Mouse (Mus musculus) hindbrain, embryonic 10.5 days (tissue): ENCODE measurements around the gene Capn5. TPM values are rescaled to one million over a fixed set of nuclear protein-coding genes. Genes with fewer than 3 reads are reported as not detected.

Experiments used
- DNase-seq: peaks from one replicate; pipeline ENCODE4 v3.0.0-alpha.2; 2017; ENCODE audit warnings: low spot score
- H3K27ac ChIP-seq: fragments of 300-500 bp; sonication (generic); 2 replicates; pipeline ENCODE4 v1.5.1; 2016; ENCODE audit warnings: mild to moderate bottlenecking, moderate library complexity
- H3K27me3 ChIP-seq: fragments of 300-500 bp; sonication (generic); 2 replicates; pipeline ENCODE4 v1.6.1; 2016; ENCODE audit warnings: mild to moderate bottlenecking; ENCODE audit not compliant: poor library complexity, insufficient read depth, severe bottlenecking
- H3K36me3 ChIP-seq: fragments of 300-500 bp; sonication (generic); 2 replicates; pipeline ENCODE4 v1.6.1; 2016; ENCODE audit warnings: mild to moderate bottlenecking, moderate library complexity
- H3K4me1 ChIP-seq: fragments of 300-500 bp; sonication (generic); replicated peaks from 2 replicates; pipeline ENCODE4 v1.6.1; 2016; ENCODE audit warnings: mild to moderate bottlenecking
- H3K4me3 ChIP-seq: fragments of 300-500 bp; sonication (generic); 2 replicates; pipeline ENCODE4 v1.5.1; 2016; ENCODE audit warnings: mild to moderate bottlenecking, moderate library complexity
- H3K9me3 ChIP-seq: fragments of 300-500 bp; sonication (generic); 2 replicates; pipeline ENCODE4 v1.6.1; 2016; ENCODE audit warnings: mild to moderate bottlenecking, moderate library complexity
- WGBS: fragments of 180-500 bp; shearing (Covaris S2); methylation state at CpG from one replicate; pipeline ENCODE4 v1.1.7; 2016; 5-methylcytosine and 5-hydroxymethylcytosine counted together
- polyA plus RNA-seq: library from polyadenylated mRNA; unstranded; fragments of >200 nt; fragmentation: Nextera tagmentation; extraction: Ambion mirVana; gene quantifications from 2 replicates; pipeline ENCODE4 v1.2.1, GENCODE M21; 2016

Gene Capn5
- polyA plus RNA-seq, 1 experiment from 2014 or later, result 9.9 TPM

DNA sequence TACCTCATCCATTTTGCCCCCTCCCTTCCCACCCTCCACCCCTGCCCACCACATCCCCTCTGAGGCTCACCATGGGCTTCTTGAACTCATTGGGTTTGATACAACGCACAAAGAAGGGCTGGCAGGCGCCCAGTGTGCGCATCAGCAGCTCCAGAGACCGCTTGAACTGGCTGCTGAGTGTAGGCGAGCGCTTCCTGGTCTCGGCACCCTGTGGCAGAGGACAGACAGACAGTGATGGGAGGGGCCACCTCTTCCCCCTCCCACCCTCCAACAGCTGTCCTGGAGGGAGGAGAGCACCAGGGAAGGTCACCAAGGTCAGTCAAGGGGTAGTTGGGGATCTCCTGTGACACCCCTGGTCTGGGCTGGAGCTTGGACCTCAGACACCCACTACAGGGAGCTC, 92.8 kb downstream of the Capn5 start:
- Histone ChIP-seq H3K27ac (0 out of 2 replicates have a peak overlapping the region, but pooled peaks have one; percentile 17), H3K4me3 (no peak overlapping the region), H3K27me3 (no peaks in the 10 kb centered on the region), H3K9me3 (no peaks in the 10 kb centered on the region), H3K36me3 (no peaks in the 10 kb centered on the region), H3K4me1 (peaks cover 34% of the 10 kb centered on the region)
- WGBS, result 76% methylated on average over 7 of the region's 7 CpGs
- no peak for DNase-seq

DNA sequence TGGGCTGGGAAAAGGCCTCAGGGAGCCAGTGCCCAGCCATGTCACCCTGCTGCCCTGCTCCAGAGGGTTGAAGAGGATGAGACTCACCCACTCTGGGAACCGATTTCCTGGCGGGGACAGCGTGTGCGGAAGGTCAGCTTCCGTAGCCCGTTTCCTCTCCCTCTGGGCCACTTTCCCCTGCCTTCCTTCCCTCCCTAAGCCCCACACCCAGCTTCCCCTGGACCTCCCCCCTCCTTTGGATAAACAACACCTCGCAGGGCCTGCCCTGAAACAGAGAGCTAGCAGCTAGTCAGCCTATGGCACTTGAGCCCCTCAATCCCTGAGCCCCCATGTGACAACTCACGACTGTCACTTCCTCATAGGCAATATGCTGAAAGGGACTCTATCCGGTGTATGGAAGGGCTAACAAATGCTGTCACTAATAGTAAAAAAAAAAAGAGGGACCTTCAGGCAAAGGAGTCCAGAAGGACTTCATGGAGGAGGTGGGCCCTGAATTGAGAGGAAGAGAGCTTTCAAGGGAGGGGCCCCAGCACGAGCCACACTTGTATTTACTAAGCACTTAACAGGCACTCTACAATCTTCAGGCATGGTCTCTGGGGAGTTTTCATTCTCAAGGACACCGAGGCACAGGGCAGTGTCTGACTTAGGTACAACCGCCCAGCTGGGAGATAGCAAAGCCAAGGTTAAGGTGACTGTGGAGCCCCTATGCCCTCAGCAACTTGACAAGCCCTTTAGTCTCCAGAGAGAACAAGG, 93.4 kb downstream of the Capn5 start:
- Histone ChIP-seq H3K36me3 (no peaks in the 10 kb centered on the region), H3K27me3 (no peaks in the 10 kb centered on the region), H3K4me1 (peaks cover 34% of the 10 kb centered on the region), H3K4me3 (no peak overlapping the region), H3K27ac (peak overlapping the region; percentile 85), H3K9me3 (no peaks in the 10 kb centered on the region)
- 59% methylated on average over 12 of the region's 12 CpGs for WGBS
- DNase-seq, result no peak

DNA sequence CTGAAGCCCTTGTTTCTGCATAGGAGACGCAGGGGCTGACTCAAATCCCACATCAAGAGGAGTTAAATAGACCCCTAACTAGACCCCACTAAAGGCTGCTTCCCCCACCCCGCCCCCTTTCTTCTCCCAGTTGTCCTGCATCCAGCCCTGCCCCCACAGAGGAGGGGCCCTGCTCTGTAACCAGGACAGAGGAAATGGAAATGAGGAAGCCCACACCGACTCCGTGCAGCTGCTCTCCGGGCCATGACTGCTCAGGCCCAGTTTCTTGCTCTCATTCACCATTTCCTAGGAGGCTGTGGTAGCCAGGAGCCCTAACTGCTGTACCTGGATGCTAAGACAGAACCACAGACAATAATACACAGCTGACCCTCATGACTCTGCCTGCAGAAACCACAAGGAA, 95.7 kb downstream of the Capn5 start:
- Histone ChIP-seq H3K9me3 (no peaks in the 10 kb centered on the region), H3K4me3 (no peak overlapping the region), H3K27ac (peak overlapping the region; percentile 85), H3K4me1 (peaks cover 34% of the 10 kb centered on the region), H3K36me3 (peaks cover 19% of the 10 kb centered on the region), H3K27me3 (no peaks in the 10 kb centered on the region)
- DNase-seq, result peak; percentile 49
- WGBS, result 17% methylated on average over 5 of the region's 5 CpGs

DNA sequence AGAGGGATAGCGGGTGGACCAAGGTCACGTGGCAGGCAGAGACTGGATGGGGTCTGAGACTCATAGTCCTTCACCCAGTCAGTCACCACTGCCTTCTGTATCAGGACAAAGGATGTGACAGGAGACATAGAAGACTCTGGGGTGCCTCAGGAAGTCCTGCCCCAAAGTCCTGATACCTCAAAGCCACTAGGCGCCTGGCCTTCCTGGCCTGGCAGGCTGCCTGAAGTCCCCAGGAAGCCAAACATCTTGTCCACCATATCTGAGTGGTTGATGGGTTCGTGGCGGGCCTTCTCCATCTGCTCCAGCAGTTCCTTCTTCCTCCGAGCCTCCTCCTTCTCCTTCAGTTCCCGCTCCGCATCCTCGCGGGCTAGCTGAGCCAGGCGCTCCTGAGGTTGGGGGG, 100.6 kb downstream of the Capn5 start:
- Histone ChIP-seq H3K36me3 (peaks cover 44% of the 10 kb centered on the region), H3K4me1 (peaks cover 8% of the 10 kb centered on the region), H3K4me3 (no peak overlapping the region), H3K27ac (no peak overlapping the region), H3K27me3 (no peaks in the 10 kb centered on the region), H3K9me3 (no peaks in the 10 kb centered on the region)
- no peak for DNase-seq
- 86% methylated on average over 11 of the region's 11 CpGs for WGBS

DNA sequence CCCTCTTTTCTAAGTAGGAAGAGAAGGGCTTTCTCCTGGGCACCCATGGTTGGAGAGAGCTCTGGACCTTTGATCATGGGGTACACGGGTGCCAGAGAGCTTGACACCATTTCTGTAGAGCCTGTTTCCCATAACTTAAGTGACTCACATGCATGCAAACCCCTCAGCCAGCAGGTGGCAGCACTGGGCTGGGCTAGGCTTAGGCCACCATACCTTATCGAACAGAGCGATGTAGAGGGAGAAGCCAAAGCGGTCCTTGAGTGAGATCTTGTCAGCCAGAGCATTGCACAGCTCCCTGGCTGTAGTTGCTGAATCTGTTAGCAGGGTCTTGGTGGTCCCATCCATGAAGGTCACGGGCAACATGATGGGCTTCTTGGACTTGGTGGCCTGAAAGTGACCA, 106.5 kb downstream of the Capn5 start:
- no peaks in the 10 kb centered on the region for H3K9me3 ChIP-seq
- H3K4me3 ChIP-seq, result no peak overlapping the region
- no peaks in the 10 kb centered on the region for H3K27me3 ChIP-seq
- H3K36me3 ChIP-seq, result peaks cover 23% of the 10 kb centered on the region
- DNase-seq, result peak; percentile 83
- H3K4me1 ChIP-seq, result 0 out of 2 replicates have a peak, but pooled peaks cover 3% of the 10 kb centered on the region
- WGBS, result 40% methylated on average over 5 of the region's 5 CpGs
- no peak overlapping the region for H3K27ac ChIP-seq

Other genes starting within 250 kb of the Capn5 start
- gene Myo7a, start 58.8 kb downstream of the Capn5 start, polyA plus RNA-seq, result 17.3 and 21.2 TPM in 2 replicates
- 0.07 and 0.13 TPM in 2 replicates for gene Omp, start 32.8 kb downstream of the Capn5 start, polyA plus RNA-seq
- gene B3gnt6, start 21.2 kb upstream of the Capn5 start, polyA plus RNA-seq, result 0.10 TPM in 1 of 2 replicates, not detected in the other
- 18.5 and 22.2 TPM in 2 replicates for gene Acer3, start 142.9 kb upstream of the Capn5 start, polyA plus RNA-seq
- gene Tsku, start 183.1 kb upstream of the Capn5 start, polyA plus RNA-seq, result 8.1 and 10.2 TPM in 2 replicates